Mouse (Mus musculus) hematopoietic stem cell, adult 5-6 weeks (primary cell): ENCODE results near the gene Ndufs5. TPM values are rescaled to one million over a fixed set of nuclear protein-coding genes. Genes with fewer than 3 reads are reported as not detected.

Experiments
- ATAC-seq, 2 experiments: fragments of 125-278 bp in 1 of 2; replicated peaks in 1 of 2; 2 replicates each; pipeline ENCODE4 v1.8.0; 2016 to 2017; ENCODE audit warnings: inconsistent platforms in 2 of 2, mild to moderate bottlenecking in 2 of 2, moderate number of reproducible peaks in 2 of 2, low read depth in 1 of 2, moderate TSS enrichment in 1 of 2; ENCODE audit not compliant: low FRiP score in 2 of 2, poor library complexity in 2 of 2, severe bottlenecking in 2 of 2, insufficient read depth in 1 of 2, low TSS enrichment in 1 of 2
- total RNA-seq: library from RNA; stranded (forward); fragments of 172-1452, 232-1000 nt; gene quantifications from 2 replicates; pipeline ENCODE4 v1.2.3, GENCODE M21; 2017

Gene Ndufs5
- total RNA-seq, 1 experiment from 2014 or later, result 157 TPM

GRCm38 (mm10) chr4:123664951-123665661 lies 52.9 kb downstream of the Ndufs5 start:
- no peak for ATAC-seq

GRCm38 (mm10) chr4:123664021-123664950 lies 53.7 kb downstream of the Ndufs5 start:
- ATAC-seq, result peak; percentile 23 to 28; a peak in 2 of 4 replicates

DNA sequence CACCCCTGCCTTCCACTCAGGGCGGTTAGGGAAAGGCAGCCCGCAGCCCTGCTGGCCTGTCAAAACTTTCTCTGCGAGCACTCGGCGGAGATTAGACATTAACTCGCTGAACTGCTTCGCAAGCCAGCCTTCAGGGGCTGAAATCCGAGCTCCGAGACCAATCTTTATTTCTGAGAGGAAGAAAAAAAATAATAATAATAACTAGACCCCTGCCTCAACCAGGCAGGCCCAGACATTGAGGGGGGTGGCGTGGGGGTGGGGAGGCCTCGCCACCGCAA lies 54.4 kb downstream of the Ndufs5 start:
- ATAC-seq, result no peak

- peak; percentile 36 to 46 for ATAC-seq
These were observed 54.9 kb downstream of the Ndufs5 start for GRCm38 (mm10) chr4:123662914-123663687.

Other genes with a start within 250 kb of the Ndufs5 start
- 290 and 328 TPM in 2 replicates for gene Macf1, start 33.8 kb downstream of the Ndufs5 start, total RNA-seq
- 21.4 and 22.0 TPM in 2 replicates for gene Akirin1, start 32.1 kb upstream of the Ndufs5 start, total RNA-seq
- gene Rhbdl2, start 69.7 kb upstream of the Ndufs5 start, total RNA-seq, result 8.1 TPM in 1 of 2 replicates, not detected in the other
- not detected in 2 replicates for gene 4933427I04Rik, start 141.5 kb upstream of the Ndufs5 start, total RNA-seq
- gene Mycbp, start 186.6 kb upstream of the Ndufs5 start, total RNA-seq, result 18.4 and 19.9 TPM in 2 replicates
- gene Rragc, start 199.2 kb upstream of the Ndufs5 start, total RNA-seq, result 38.6 and 48.7 TPM in 2 replicates
- gene 4930535I16Rik, start 199.8 kb upstream of the Ndufs5 start, total RNA-seq, result not detected in 2 replicates